Mouse (Mus musculus) embryonic facial prominence, embryonic 11.5 days (tissue): ENCODE measurements around the gene Capn9. TPM values are rescaled to one million over a fixed set of nuclear protein-coding genes. Genes with fewer than 3 reads are reported as not detected.

Experiments
- ATAC-seq: fragments of 200-750 bp; cut with Nextera tagmentation; replicated peaks from 2 replicates; pipeline ENCODE4 v1.8.0; 2017; ENCODE audit warnings: low read depth; ENCODE audit not compliant: insufficient number of reproducible peaks, low FRiP score, low TSS enrichment
- DNase-seq: peaks from one replicate; pipeline ENCODE4 v3.0.0-alpha.2; 2015; ENCODE audit warnings: low spot score
- H3K27ac ChIP-seq: fragments of 300-500 bp; sonication (generic); replicated peaks from 2 replicates; pipeline ENCODE4 v1.5.1; 2014; ENCODE audit warnings: mild to moderate bottlenecking, low read depth, low read length, control low read depth
- H3K27me3 ChIP-seq: fragments of 300-500 bp; sonication (generic); 2 replicates; pipeline ENCODE4 v1.6.1; 2014; ENCODE audit warnings: mild to moderate bottlenecking, low read length, moderate library complexity, mixed read lengths; ENCODE audit not compliant: control insufficient read depth, insufficient read depth
- H3K36me3 ChIP-seq: fragments of 300-500 bp; sonication (generic); replicated peaks from 2 replicates; pipeline ENCODE4 v1.6.1; 2014; ENCODE audit warnings: low read depth, mild to moderate bottlenecking, low read length, moderate library complexity, mixed read lengths; ENCODE audit not compliant: control insufficient read depth, insufficient read depth
- H3K4me1 ChIP-seq: fragments of 300-500 bp; sonication (generic); 2 replicates; pipeline ENCODE4 v1.6.1; 2014; ENCODE audit warnings: low read length, mixed read lengths; ENCODE audit not compliant: control insufficient read depth, insufficient read depth
- H3K4me2 ChIP-seq: fragments of 300-500 bp; sonication (generic); 2 replicates; pipeline ENCODE4 v1.6.1; 2014; ENCODE audit warnings: low read depth, mild to moderate bottlenecking, control low read depth, low read length, moderate library complexity
- H3K4me3 ChIP-seq: fragments of 300-500 bp; sonication (generic); 2 replicates; pipeline ENCODE4 v1.5.1; 2014; ENCODE audit warnings: low read depth, low read length, control low read depth
- H3K9ac ChIP-seq: fragments of 300-500 bp; sonication (generic); replicated peaks from 2 replicates; pipeline ENCODE4 v1.6.1; 2014; ENCODE audit warnings: mild to moderate bottlenecking, control low read depth, low read length
- H3K9me3 ChIP-seq: fragments of 300-500 bp; sonication (generic); replicated peaks from 2 replicates; pipeline ENCODE4 v1.6.1; 2016; ENCODE audit warnings: mild to moderate bottlenecking, low read length, inconsistent platforms, mixed read lengths; ENCODE audit not compliant: control insufficient read depth
- WGBS: fragments of 180-500 bp; shearing (Covaris S2); extraction: QIAGEN DNeasy Blood & Tissue Kit; methylation state at CpG from one replicate; pipeline ENCODE4 v1.1.7; 2014; 5-methylcytosine and 5-hydroxymethylcytosine counted together
- polyA plus RNA-seq: library from polyadenylated mRNA; unstranded; fragments of >200 nt; fragmentation: Nextera tagmentation; extraction: Ambion mirVana; gene quantifications from 2 replicates; pipeline ENCODE4 v1.2.1, GENCODE M21; 2014

The Capn9 gene
- polyA plus RNA-seq, 1 experiment from 2014 or later: not detected

- Histone ChIP-seq H3K9ac (no peak overlapping the region), H3K9me3 (no peaks in the 10 kb centered on the region), H3K36me3 (peaks cover 6% of the 10 kb centered on the region; the same call in 1 of the 2 replicates), H3K4me3 (no peak overlapping the region), H3K27me3 (no peaks in the 10 kb centered on the region), H3K4me1 (no peaks in the 10 kb centered on the region), H3K27ac (no peak overlapping the region), H3K4me2 (no peak overlapping the region)
- 89% methylated on average over 4 of the region's 4 CpGs for WGBS
- DNase-seq (no peak), ATAC-seq (no peak)
Measured at GRCm38 (mm10) chr8:124542001-124542400, 33.9 kb upstream of the Capn9 start.

- no peak for DNase-seq
- ATAC-seq: no peak
- Histone ChIP-seq H3K4me2 (no peak overlapping the region), H3K4me1 (no peaks in the 10 kb centered on the region), H3K9ac (no peak overlapping the region), H3K4me3 (no peak overlapping the region), H3K27me3 (no peaks in the 10 kb centered on the region), H3K36me3 (peaks cover 6% of the 10 kb centered on the region; the same call in 1 of the 2 replicates), H3K27ac (no peak overlapping the region), H3K9me3 (no peaks in the 10 kb centered on the region)
- WGBS: 94% methylated on average over 5 of the region's 5 CpGs
Measured at GRCm38 (mm10) chr8:124543272-124543671, 32.6 kb upstream of the Capn9 start.

DNA sequence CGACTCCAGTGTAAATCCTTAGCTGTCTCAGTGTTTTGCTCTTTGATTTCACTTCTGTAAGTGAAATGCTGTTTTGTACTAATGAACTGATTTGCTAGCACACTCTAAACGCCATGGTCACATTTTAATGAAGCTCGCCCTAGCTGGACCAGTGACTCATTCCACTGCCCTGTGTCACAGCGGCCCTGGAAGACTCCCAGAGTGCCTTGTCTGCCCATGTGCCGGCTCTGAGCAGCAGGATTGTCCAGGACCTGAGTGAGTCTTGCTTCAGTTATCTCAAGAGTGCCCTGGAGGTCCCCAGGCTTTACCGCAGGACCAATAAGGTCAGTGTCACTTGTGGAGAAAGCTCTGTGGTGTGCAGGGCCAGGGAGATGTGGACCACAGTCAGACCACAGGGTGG lies 29.5 kb upstream of the Capn9 start:
- ATAC-seq (no peak), DNase-seq (no peak)
- H3K4me1 ChIP-seq: no peaks in the 10 kb centered on the region
- no peak overlapping the region for H3K4me3 ChIP-seq
- H3K9me3 ChIP-seq: no peaks in the 10 kb centered on the region
- H3K27ac ChIP-seq: no peak overlapping the region
- no peak overlapping the region for H3K4me2 ChIP-seq
- H3K9ac ChIP-seq: no peak overlapping the region
- WGBS: 93% methylated on average over 6 of the region's 6 CpGs
- no peaks in the 10 kb centered on the region for H3K27me3 ChIP-seq
- H3K36me3 ChIP-seq: peaks cover 11% of the 10 kb centered on the region

DNA sequence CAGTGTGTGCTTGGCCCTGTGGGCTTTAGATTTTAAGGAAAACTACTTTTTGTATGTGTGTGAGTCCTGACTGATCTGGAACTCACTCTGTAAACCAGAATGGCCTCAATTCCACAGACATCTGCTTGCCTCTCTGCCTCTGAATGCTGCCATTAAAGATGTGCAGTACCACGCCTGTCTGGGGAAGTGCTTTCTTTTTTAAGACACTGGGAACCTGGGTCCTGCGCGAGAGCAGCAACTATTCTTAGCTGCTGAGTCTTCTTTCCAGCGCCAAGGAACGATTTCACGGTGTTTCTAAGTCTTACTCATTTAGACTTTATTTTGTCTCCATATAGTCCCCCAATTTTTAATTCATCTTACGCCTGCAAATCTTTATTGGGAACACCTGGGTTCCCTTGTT lies 29.1 kb upstream of the Capn9 start:
- ATAC-seq: no peak
- Histone ChIP-seq H3K9me3 (no peaks in the 10 kb centered on the region), H3K27ac (no peak overlapping the region), H3K4me1 (no peaks in the 10 kb centered on the region), H3K4me2 (no peak overlapping the region), H3K27me3 (no peaks in the 10 kb centered on the region), H3K9ac (no peak overlapping the region), H3K36me3 (peaks cover 11% of the 10 kb centered on the region), H3K4me3 (no peak overlapping the region)
- DNase-seq: no peak
- 95% methylated on average over 7 of the region's 7 CpGs for WGBS

- 87% methylated on average over 11 of the region's 11 CpGs for WGBS
- DNase-seq (no peak), ATAC-seq (no peak)
- Histone ChIP-seq H3K9ac (no peak overlapping the region), H3K9me3 (no peaks in the 10 kb centered on the region), H3K4me1 (no peaks in the 10 kb centered on the region), H3K27me3 (no peaks in the 10 kb centered on the region), H3K4me2 (no peak overlapping the region), H3K27ac (no peak overlapping the region), H3K4me3 (no peak overlapping the region), H3K36me3 (peaks cover 9% of the 10 kb centered on the region)
Measured at GRCm38 (mm10) chr8:124547269-124547668, 28.6 kb upstream of the Capn9 start.

- 75% methylated on average over 1 of the region's 1 CpGs for WGBS
- Histone ChIP-seq H3K36me3 (peaks cover 9% of the 10 kb centered on the region), H3K4me3 (no peak overlapping the region), H3K9ac (no peak overlapping the region), H3K27ac (no peak overlapping the region), H3K4me2 (no peak overlapping the region), H3K4me1 (no peaks in the 10 kb centered on the region), H3K27me3 (no peaks in the 10 kb centered on the region), H3K9me3 (no peaks in the 10 kb centered on the region)
- DNase-seq (no peak), ATAC-seq (no peak)
Measured at GRCm38 (mm10) chr8:124548187-124548586, 27.7 kb upstream of the Capn9 start.

GRCm38 (mm10) chr8:124551011-124551661 lies 24.8 kb upstream of the Capn9 start:
- Histone ChIP-seq H3K36me3 (peaks cover 9% of the 10 kb centered on the region), H3K27ac (no peak overlapping the region)

GRCm38 (mm10) chr8:124555113-124555750 lies 20.7 kb upstream of the Capn9 start:
- H3K9ac ChIP-seq: no peak overlapping the region
- no peaks in the 10 kb centered on the region for H3K4me1 ChIP-seq
- ATAC-seq (no peak), DNase-seq (no peak)
- H3K4me2 ChIP-seq: no peak overlapping the region
- 87% methylated on average over 7 of the region's 7 CpGs for WGBS
- H3K27me3 ChIP-seq: no peaks in the 10 kb centered on the region
- peaks cover 3% of the 10 kb centered on the region for H3K36me3 ChIP-seq
- H3K9me3 ChIP-seq: no peaks in the 10 kb centered on the region
- no peak overlapping the region for H3K27ac ChIP-seq
- H3K4me3 ChIP-seq: no peak overlapping the region

More at GRCm38 (mm10) chr8:124551011-124551661, 24.8 kb upstream of the Capn9 start:
- Histone ChIP-seq H3K27me3 (no peaks in the 10 kb centered on the region), H3K4me3 (no peak overlapping the region), H3K9me3 (no peaks in the 10 kb centered on the region), H3K4me2 (no peak overlapping the region), H3K4me1 (no peaks in the 10 kb centered on the region), H3K9ac (no peak overlapping the region)
- DNase-seq (no peak), ATAC-seq (no peak)
- 88% methylated on average over 15 of the region's 15 CpGs for WGBS
